In genomic region chr10:53337162-53337923, GRCm38 (mm10) we compare ENCODE assay signal across 16 mouse cellular contexts. TPM values are rescaled to one million over a fixed set of nuclear protein-coding genes. Genes with fewer than 3 reads are reported as not detected.
A peak's percentile ranks its signal among the peaks of the same experiment; 100 is the strongest.
DNase-seq lines count a peak whose midpoint lies in the region; ATAC-seq and TF ChIP-seq lines count a peak whose summit lies in the region.
"Had no signal": no experiment of that assay in that cellular context is flagged by ENCODE, and none has a peak within 500 bp of the region (broad histone marks: within the 10 kb centered on the region; RNA-seq: fewer than 3 reads in every experiment).

TSS of gene Pln (plus strand) at chr10:53337667.

- H3K36me3 ChIP-seq in thymus, adult 2 months (ENCODE audit: control insufficient read depth, insufficient read depth, low read length) = no peaks in the 10 kb centered on the region
- H3K36me3 ChIP-seq in stomach, postnatal 0 days (ENCODE audit: control insufficient read depth, insufficient read depth, low read length) = no peaks in the 10 kb centered on the region
- H3K36me3 ChIP-seq: hindbrain, embryonic 12.5 days had no signal

- no peak within 1 kb of the TSS for H3K27ac ChIP-seq in thymus, adult 2 months (ENCODE audit: control insufficient read depth, insufficient read depth, low read length)
- H3K27ac ChIP-seq in stomach, postnatal 0 days (replicated peaks) = peak within 1 kb of the TSS; percentile 76
- H3K27ac ChIP-seq: hindbrain, embryonic 12.5 days; layer of hippocampus, adult 2 months had no signal

- H3K27me3 ChIP-seq in thymus, adult 2 months (ENCODE audit: control insufficient read depth, insufficient read depth, low read length) = no peaks in the 10 kb centered on the region
- H3K27me3 ChIP-seq in stomach, postnatal 0 days (ENCODE audit: control insufficient read depth, insufficient read depth, low read length) = no peaks in the 10 kb centered on the region
- H3K27me3 ChIP-seq: hindbrain, embryonic 12.5 days had no signal

- H3K4me2 ChIP-seq in stomach, postnatal 0 days (replicated peaks; ENCODE audit: low read depth) = no peak within 1 kb of the TSS
- H3K4me2 ChIP-seq: hindbrain, embryonic 12.5 days had no signal

- H3K9me3 ChIP-seq in stomach, postnatal 0 days (ENCODE audit: control insufficient read depth, low read length) = no peaks in the 10 kb centered on the region
- H3K9me3 ChIP-seq: hindbrain, embryonic 12.5 days had no signal

- H3K4me1 ChIP-seq in thymus, adult 2 months (replicated peaks; ENCODE audit: control insufficient read depth, insufficient read depth, low read length) = no peaks in the 10 kb centered on the region
- no peaks in the 10 kb centered on the region; the same call in 1 of the 2 replicates for H3K4me1 ChIP-seq in stomach, postnatal 0 days (replicated peaks; ENCODE audit: control insufficient read depth, insufficient read depth)
- H3K4me1 ChIP-seq: hindbrain, embryonic 12.5 days had no signal

- intact Hi-C loops in heart, postnatal 25 days (cut with DNase I) = loop anchor here (5.0 kb wide), 1 partner anchor 160 kb away; no protein-coding TSS in a partner anchor
- intact Hi-C loops in left cerebral cortex, postnatal 36 days (cut with DNase I) = no loop called here

- H3K9ac ChIP-seq in stomach, postnatal 0 days (ENCODE audit: low read length) = no peak within 1 kb of the TSS
- H3K9ac ChIP-seq: hindbrain, embryonic 12.5 days had no signal

- no peak for TF ChIP-seq POLR2A in thymus, adult 2 months (IDR thresholded peaks at IDR 0.05; ENCODE audit: control insufficient read depth, extremely low read depth, insufficient read depth, low read length, poor library complexity)

- peak; percentile 95 for DNase-seq in heart, adult 11 months
- DNase-seq in heart, adult 9 months (ENCODE audit: low spot score in 2 of 2) = no peak
- DNase-seq in thymus, adult 2 months = no peak
- no peak for DNase-seq in thymus, postnatal 0 days (ENCODE audit: low spot score)
- DNase-seq in heart, postnatal 25 days (ENCODE audit: low spot score) = no peak
- DNase-seq in stomach, postnatal 0 days (ENCODE audit: low spot score) = no peak
- DNase-seq in neural tube, embryonic 10.5 days (ENCODE audit: extremely low spot score, low spot score) = no peak
- DNase-seq in left cerebral cortex, postnatal 36 days (ENCODE audit: low spot score in 2 of 2) = no peak
- DNase-seq: cerebellum, adult 2 months; kidney, adult 8-10 months; lung, adult 18-20 months; thymus, postnatal 4 days had no signal

- TF ChIP-seq EP300 in stomach, postnatal 0 days (optimal IDR thresholded peaks at IDR 0.05) = no peak

- 93% methylated on average over 6 of the region's 6 CpGs for WGBS in thymus, adult 2 months
- 57% methylated on average over 6 of the region's 6 CpGs for WGBS in stomach, postnatal 0 days

- no peak for ATAC-seq in stomach, postnatal 0 days (ENCODE audit: low FRiP score, low TSS enrichment)
- ATAC-seq: forebrain, embryonic 14.5 days had no signal

- H3K4me3 ChIP-seq in thymus, adult 2 months (ENCODE audit: control insufficient read depth, insufficient read depth, low read length) = no peak within 1 kb of the TSS
- no peak within 1 kb of the TSS for H3K4me3 ChIP-seq in stomach, postnatal 0 days (ENCODE audit: low read depth, low read length)
- H3K4me3 ChIP-seq: hindbrain, embryonic 12.5 days; layer of hippocampus, adult 2 months; myocyte had no signal

- TF ChIP-seq CTCF in thymus, adult 2 months (IDR thresholded peaks at IDR 0.05; ENCODE audit: borderline replicate concordance, control insufficient read depth, extremely low read depth, insufficient read depth, low read length, poor library complexity) = no peak
- TF ChIP-seq CTCF in stomach, postnatal 0 days (IDR thresholded peaks at IDR 0.05; ENCODE audit: low read depth) = no peak

RNA-seq across cellular contexts. Expression of gene Pln, which starts in this region (rescaled TPM):
- polyA plus RNA-seq in thymus, adult 2 months (2012; rRNA removed) = 10.4 and 381 TPM in 2 replicates
- 0.60 and 0.74 TPM in 2 replicates for polyA plus RNA-seq in thymus, postnatal 0 days (2015; fragmentation: Nextera tagmentation; extraction: Ambion mirVana)
- total RNA-seq in heart, postnatal 25 days (2021) = 1,000 to 10,000 TPM; 6,036 to 6,221 TPM
- 21.2 and 22.8 TPM in 2 replicates for polyA plus RNA-seq in stomach, postnatal 0 days (2015; fragmentation: Nextera tagmentation; extraction: Ambion mirVana)
- 1 to 10 TPM; 1.8 to 3.3 TPM for total RNA-seq in left cerebral cortex, postnatal 36 days (2021)

Comparison
In these comparisons a context has a peak if more than half of its experiments do, and no peak if none do; other contexts are left out.
1. RNA of gene Pln (total RNA-seq): 6,036 to 6,221 TPM in heart, postnatal 25 days; 1.8 to 3.3 TPM in left cerebral cortex, postnatal 36 days; every median in the first group is over 1,000 times any median in the second.